Mouse (Mus musculus): ENCODE results near the gene Zc3h12d.
A peak's percentile ranks its signal among the peaks of the same experiment; 100 is the strongest.

Gene Zc3h12d

GRCm38 (mm10) chr10:7832171-7832676 lies at the start of gene Zc3h12d:
Gene Zc3h12d (plus strand): TSS chr10:7832470.
- no peak for DNase-seq (ENCODE audit: low read depth, low spot score)

- DNase-seq (ENCODE audit: low read depth, low spot score) = no peak
These were observed 45.0 kb upstream of the Zc3h12d start for GRCm38 (mm10) chr10:7787319-7787718.

GRCm38 (mm10) chr10:7792254-7792750 lies 40.0 kb upstream of the Zc3h12d start:
- DNase-seq (ENCODE audit: low read depth, low spot score) = no peak

GRCm38 (mm10) chr10:7792751-7793385 lies 39.4 kb upstream of the Zc3h12d start, which contains the start of the genes Ginm1 and Ppil4:
Gene Ginm1 (minus strand): TSS chr10:7792824.
Gene Ppil4 (plus strand): TSS chr10:7792891.
- DNase-seq (ENCODE audit: low read depth, low spot score) = peak; percentile 91

- no peak for DNase-seq (ENCODE audit: low read depth, low spot score)
These were observed 31.0 kb upstream of the Zc3h12d start for GRCm38 (mm10) chr10:7801258-7801657.

- no peak for DNase-seq (ENCODE audit: low read depth, low spot score)
These were observed 29.6 kb upstream of the Zc3h12d start for GRCm38 (mm10) chr10:7802519-7803140.

- DNase-seq (ENCODE audit: low read depth, low spot score) = peak; percentile 44
These were observed 22.3 kb upstream of the Zc3h12d start for GRCm38 (mm10) chr10:7809937-7810336.

- no peak for DNase-seq (ENCODE audit: low read depth, low spot score)
These were observed 15.8 kb upstream of the Zc3h12d start for GRCm38 (mm10) chr10:7816476-7816875.

GRCm38 (mm10) chr10:7818676-7819075 lies 13.6 kb upstream of the Zc3h12d start:
- DNase-seq (ENCODE audit: low read depth, low spot score) = no peak

- no peak for DNase-seq (ENCODE audit: low read depth, low spot score)
These were observed 13.1 kb upstream of the Zc3h12d start for GRCm38 (mm10) chr10:7819156-7819555.

- no peak for DNase-seq (ENCODE audit: low read depth, low spot score)
These were observed 12.7 kb upstream of the Zc3h12d start for GRCm38 (mm10) chr10:7819603-7820002.

- no peak for DNase-seq (ENCODE audit: low read depth, low spot score)
These were observed 12.1 kb upstream of the Zc3h12d start for GRCm38 (mm10) chr10:7820171-7820570.

- no peak for DNase-seq (ENCODE audit: low read depth, low spot score)
These were observed 10.3 kb upstream of the Zc3h12d start for GRCm38 (mm10) chr10:7821981-7822380.

GRCm38 (mm10) chr10:7824663-7825280 lies 7.5 kb upstream of the Zc3h12d start:
- DNase-seq (ENCODE audit: low read depth, low spot score) = no peak

GRCm38 (mm10) chr10:7825281-7825665 lies 7.0 kb upstream of the Zc3h12d start:
- no peak for DNase-seq (ENCODE audit: low read depth, low spot score)

- no peak for DNase-seq (ENCODE audit: low read depth, low spot score)
These were observed 6.2 kb upstream of the Zc3h12d start for GRCm38 (mm10) chr10:7826106-7826505.

- DNase-seq (ENCODE audit: low read depth, low spot score) = no peak
These were observed 1.3 kb downstream of the Zc3h12d start for GRCm38 (mm10) chr10:7833377-7834165.

- DNase-seq (ENCODE audit: low read depth, low spot score) = no peak
These were observed 2.5 kb downstream of the Zc3h12d start for GRCm38 (mm10) chr10:7834671-7835225.

- DNase-seq (ENCODE audit: low read depth, low spot score) = no peak
These were observed 4.6 kb downstream of the Zc3h12d start for GRCm38 (mm10) chr10:7836902-7837301.

GRCm38 (mm10) chr10:7837446-7837845 lies 5.2 kb downstream of the Zc3h12d start:
- no peak for DNase-seq (ENCODE audit: low read depth, low spot score)

- DNase-seq (ENCODE audit: low read depth, low spot score) = no peak
These were observed 5.8 kb downstream of the Zc3h12d start for GRCm38 (mm10) chr10:7838036-7838435.
